Mouse (Mus musculus) kidney, embryonic 15.5 days (tissue): Measurements from ENCODE around the gene Vmn2r28. TPM values are rescaled to one million over a fixed set of nuclear protein-coding genes. Genes with fewer than 3 reads are reported as not detected.
"Not testable (repeated sequence)": the region's sequence is repeated elsewhere in the genome, so short reads cannot be mapped to it uniquely, and the experiment has no call there.

ENCODE experiments used
- ATAC-seq: fragments of 200-750 bp; cut with Nextera tagmentation; replicated peaks from 2 replicates; pipeline ENCODE4 v1.8.0; 2017; ENCODE audit warnings: moderate TSS enrichment; ENCODE audit not compliant: low FRiP score
- H3K27ac ChIP-seq: fragments of 300-500 bp; sonication (generic); 2 replicates; pipeline ENCODE4 v1.5.1; 2015; ENCODE audit warnings: mild to moderate bottlenecking, inconsistent platforms
- H3K27me3 ChIP-seq: fragments of 300-500 bp; sonication (generic); 2 replicates; pipeline ENCODE4 v1.6.1; 2015; ENCODE audit warnings: inconsistent platforms
- H3K36me3 ChIP-seq: fragments of 300-500 bp; sonication (generic); 2 replicates; pipeline ENCODE4 v1.6.1; 2015; ENCODE audit warnings: inconsistent platforms
- H3K4me1 ChIP-seq: fragments of 300-500 bp; sonication (generic); 2 replicates; pipeline ENCODE4 v1.6.1; 2015; ENCODE audit warnings: inconsistent platforms
- H3K4me2 ChIP-seq: fragments of 300-500 bp; sonication (generic); 2 replicates; pipeline ENCODE4 v1.6.1; 2015; ENCODE audit warnings: moderate library complexity, mild to moderate bottlenecking, inconsistent platforms
- H3K4me3 ChIP-seq: fragments of 300-500 bp; sonication (generic); replicated peaks from 2 replicates; pipeline ENCODE4 v1.5.1; 2015; ENCODE audit warnings: mild to moderate bottlenecking, inconsistent platforms
- H3K9ac ChIP-seq: fragments of 300-500 bp; sonication (generic); 2 replicates; pipeline ENCODE4 v1.6.1; 2015; ENCODE audit warnings: mild to moderate bottlenecking, inconsistent platforms
- H3K9me3 ChIP-seq: fragments of 300-500 bp; sonication (generic); replicated peaks from 2 replicates; pipeline ENCODE4 v1.6.1; 2016; ENCODE audit warnings: inconsistent platforms
- WGBS: fragments of 180-500 bp; shearing (Covaris S2); methylation state at CpG from one replicate; pipeline ENCODE4 v1.1.7; 2015; ENCODE audit warnings: mixed read lengths; 5-methylcytosine and 5-hydroxymethylcytosine counted together
- polyA plus RNA-seq: library from polyadenylated mRNA; unstranded; fragments of >200 nt; fragmentation: Nextera tagmentation; extraction: Ambion mirVana; gene quantifications from 2 replicates; pipeline ENCODE4 v1.2.1, GENCODE M21; 2015

Gene Vmn2r28
- polyA plus RNA-seq: not detected in 2 replicates

GRCm38 (mm10) chr7:5493856-5494255 is at the start of gene Vmn2r28:
Gene Vmn2r28, minus strand, starts transcription at chr7:5493956.
- not testable (repeated sequence) for H3K36me3 ChIP-seq, H3K4me3 ChIP-seq, H3K4me1 ChIP-seq, H3K9ac ChIP-seq, H3K9me3 ChIP-seq, H3K4me2 ChIP-seq, ATAC-seq, H3K27me3 ChIP-seq, H3K27ac ChIP-seq

- H3K27ac ChIP-seq, ATAC-seq, H3K4me2 ChIP-seq, H3K9me3 ChIP-seq, H3K36me3 ChIP-seq, H3K4me3 ChIP-seq, H3K4me1 ChIP-seq, H3K27me3 ChIP-seq, H3K9ac ChIP-seq: not testable (repeated sequence)
- WGBS: 49% methylated on average over 3 of the region's 3 CpGs
These were observed 47.1 kb upstream of the Vmn2r28 start for GRCm38 (mm10) chr7:5540770-5541436.

- H3K4me3 ChIP-seq: no peak within 1 kb of the TSS
- ATAC-seq: no peak
- no peak within 1 kb of the TSS for H3K4me2 ChIP-seq
- H3K27me3 ChIP-seq: no peaks in the 10 kb centered on the region
- no peaks in the 10 kb centered on the region for H3K36me3 ChIP-seq
- H3K9ac ChIP-seq: no peak within 1 kb of the TSS
- no peak within 1 kb of the TSS for H3K27ac ChIP-seq
- H3K4me1 ChIP-seq: no peaks in the 10 kb centered on the region
- H3K9me3 ChIP-seq: 0 out of 2 replicates have a peak, but pooled peaks cover 14% of the 10 kb centered on the region
These were observed 37.1 kb downstream of the Vmn2r28 start, which contains the start of gene Vmn1r59 for GRCm38 (mm10) chr7:5456674-5457073. Gene Vmn1r59, minus strand, starts transcription at chr7:5456774.

GRCm38 (mm10) chr7:5454011-5454410 is 39.7 kb downstream of the Vmn2r28 start:
- not testable (repeated sequence) for H3K4me1 ChIP-seq, H3K9ac ChIP-seq, H3K4me2 ChIP-seq, H3K36me3 ChIP-seq, H3K27me3 ChIP-seq, H3K27ac ChIP-seq, ATAC-seq, H3K4me3 ChIP-seq
- H3K9me3 ChIP-seq: peaks cover 20% of the 10 kb centered on the region
- 73% methylated on average over 3 of the region's 3 CpGs for WGBS

GRCm38 (mm10) chr7:5448627-5449026 is 45.1 kb downstream of the Vmn2r28 start:
- Histone ChIP-seq H3K4me1 (no peaks in the 10 kb centered on the region), H3K27me3 (no peaks in the 10 kb centered on the region)
- no peak for ATAC-seq

More at GRCm38 (mm10) chr7:5448627-5449026, 45.1 kb downstream of the Vmn2r28 start:
- Histone ChIP-seq H3K4me2 (no peak overlapping the region), H3K36me3 (no peaks in the 10 kb centered on the region), H3K9me3 (peaks cover 11% of the 10 kb centered on the region), H3K27ac (no peak overlapping the region), H3K4me3 (no peak overlapping the region), H3K9ac (no peak overlapping the region)

Other genes with a start within 250 kb of the Vmn2r28 start
- gene Gm5065, start 143.4 kb downstream of the Vmn2r28 start, polyA plus RNA-seq: not detected in 2 replicates
- gene Nlrp2, start 142.9 kb downstream of the Vmn2r28 start, polyA plus RNA-seq: not detected in 2 replicates
- not detected in 2 replicates for gene Vmn1r58, start 80.6 kb downstream of the Vmn2r28 start, polyA plus RNA-seq
- gene Vmn1r59, start 37.2 kb downstream of the Vmn2r28 start, polyA plus RNA-seq: not detected in 2 replicates
- not detected in 2 replicates for gene Vmn1r60, start 53.4 kb upstream of the Vmn2r28 start, polyA plus RNA-seq
- not detected in 2 replicates for gene Vmn1r61, start 119.3 kb upstream of the Vmn2r28 start, polyA plus RNA-seq
- not detected in 2 replicates for gene Vmn1r62, start 179.7 kb upstream of the Vmn2r28 start, polyA plus RNA-seq